Mouse (Mus musculus) G1E (cell line): Measurements from ENCODE around the gene Kcnj6.

Source experiments
- CTCF ChIP-seq: IDR thresholded peaks from 2 replicates; pipeline ENCODE4 v1.5.1; 2012; ENCODE audit warnings: low read depth, low read length, inconsistent platforms, mixed read lengths
- GATA1 ChIP-seq: IDR thresholded peaks from 2 replicates; pipeline ENCODE4 v1.6.1; 2012; ENCODE audit warnings: borderline replicate concordance, low read length, inconsistent platforms, mixed read lengths
- GATA2 ChIP-seq: IDR thresholded peaks from 2 replicates; pipeline ENCODE4 v1.6.1; 2012; ENCODE audit warnings: low read depth, low read length, inconsistent platforms, borderline replicate concordance
- POLR2AphosphoS5 ChIP-seq: IDR thresholded peaks from 2 replicates; pipeline ENCODE4 v1.6.1; 2012; ENCODE audit warnings: low read depth, low read length, inconsistent platforms; ENCODE audit not compliant: insufficient replicate concordance
- TAL1 ChIP-seq: conservative IDR thresholded peaks from 2 replicates; pipeline ENCODE4 v1.6.1; 2012; ENCODE audit warnings: low read depth, low read length, inconsistent platforms, mixed read lengths

DNA sequence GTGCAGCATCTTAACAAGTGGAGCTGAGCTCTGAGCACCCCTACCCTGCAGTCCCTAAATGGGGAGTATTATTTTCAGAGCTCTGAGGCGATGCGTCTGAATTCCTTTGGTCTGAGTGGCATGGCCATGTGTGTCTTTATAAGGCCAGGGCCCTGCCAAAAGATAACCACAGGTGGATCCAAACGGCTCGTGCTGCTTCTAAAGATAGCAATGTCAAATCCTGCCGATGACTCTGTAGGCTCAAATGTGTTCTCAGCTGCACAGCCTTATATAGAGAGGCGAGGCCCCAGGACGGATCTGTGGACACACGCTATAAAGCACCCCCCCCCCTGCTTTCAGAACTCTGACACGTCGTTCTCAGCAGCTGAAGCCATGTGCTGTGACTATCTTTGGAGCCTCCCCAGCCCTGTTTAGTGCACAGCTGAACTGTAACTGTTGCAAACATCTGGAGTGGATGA lies 275.9 kb downstream of the Kcnj6 start:
- TF ChIP-seq CTCF (no peak), GATA1 (no peak), POLR2AphosphoS5 (no peak), TAL1 (no peak), GATA2 (no peak)
